Mouse (Mus musculus) ovary, postnatal 10 days (tissue): ENCODE measurements around the gene Cfap58.

Experiments used
- DNase-seq: peaks from one replicate; pipeline ENCODE4 v3.0.0; 2022; ENCODE audit warnings: low spot score

The Cfap58 gene

GRCm38 (mm10) chr19:48081456-48081855, 144.0 kb downstream of the Cfap58 start:
- DNase-seq = no peak
